Mouse (Mus musculus): ENCODE measurements around the gene Ccdc142. TPM values are rescaled to one million over a fixed set of nuclear protein-coding genes. Genes with fewer than 3 reads are reported as not detected.

The Ccdc142 gene
- total RNA-seq, 1 experiment, result 4.6 TPM

DNA sequence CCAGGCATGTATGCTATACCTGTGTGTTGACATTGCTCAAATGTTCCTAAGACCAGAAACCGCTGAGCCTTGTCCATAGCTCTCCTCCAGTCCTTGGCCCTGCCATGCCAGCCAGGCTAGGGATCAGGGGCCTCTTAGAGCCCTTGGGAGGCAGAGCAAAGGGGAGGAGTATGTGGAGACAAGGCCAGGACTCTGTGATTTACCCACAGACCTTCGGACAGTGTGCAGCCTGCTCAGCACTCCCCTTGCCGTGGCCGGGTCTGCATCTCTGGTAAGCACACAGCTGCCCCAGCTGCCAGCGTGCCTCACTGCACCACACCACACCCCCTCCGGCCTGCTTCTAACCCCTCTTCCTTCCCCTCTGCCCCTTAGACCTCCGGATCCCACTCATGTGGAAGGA is 45.9 kb downstream of the Ccdc142 start:
- Histone ChIP-seq H3K27ac (ENCODE audit: insufficient read depth, low read depth, low read length, poor library complexity, severe bottlenecking) (0 out of 2 replicates have a peak overlapping the region, but pooled peaks have one; percentile 46), H3K36me3 (ENCODE audit: control insufficient read depth, insufficient read depth, low read length, poor library complexity, severe bottlenecking) (no peaks in the 10 kb centered on the region), H3K9me3 (ENCODE audit: control insufficient read depth, insufficient read depth, low read depth, low read length) (no peaks in the 10 kb centered on the region), H3K4me1 (ENCODE audit: control insufficient read depth in 2 of 2, insufficient read depth in 2 of 2, low read length in 2 of 2, poor library complexity in 1 of 2) (peaks cover 1 to 10% of the 10 kb centered on the region in 2 experiments; a peak in 3 of 4 replicates), H3K4me3 (ENCODE audit: insufficient read depth in 1 of 2, low read depth in 1 of 2, low read length in 2 of 2, poor library complexity in 1 of 2, severe bottlenecking in 1 of 2) (peak overlapping the region in 1 of 2 experiments; percentile 8; a peak in 1 of 4 replicates), H3K9ac (ENCODE audit: insufficient read depth, low read depth, low read length, poor library complexity, severe bottlenecking) (peak overlapping the region; percentile 17; the same call in 1 of the 2 replicates)
- in situ Hi-C loops (cut with MboI; ENCODE audit: low sequenced_read_pairs in 2 of 2, unreplicated experiment in 2 of 2), result no loop called here
- TF ChIP-seq CHD2 (IDR thresholded peaks at IDR 0.05; ENCODE audit: low read depth, low read length), result no peak
- DNase-seq (ENCODE audit: low read depth, low spot score), result no peak

DNA sequence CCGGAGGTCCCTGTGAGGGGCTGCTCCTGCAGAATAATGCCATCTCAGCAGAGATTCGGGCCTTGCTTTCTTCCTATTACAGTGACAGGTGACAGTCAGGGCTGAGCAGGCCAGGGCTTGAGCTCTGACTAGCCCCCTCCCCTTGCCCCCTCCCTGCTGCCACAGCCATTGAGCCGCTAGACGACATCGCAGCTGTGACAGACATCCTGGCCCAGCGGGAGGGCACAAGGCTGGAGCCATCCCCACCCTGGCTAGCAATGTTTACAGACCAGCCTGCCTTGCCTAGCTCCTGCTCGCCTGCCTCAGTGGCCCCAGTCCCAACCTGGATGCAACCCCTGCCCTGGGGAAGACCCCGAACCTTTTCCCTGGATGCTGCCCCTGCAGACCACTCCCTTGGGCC is 50.3 kb downstream of the Ccdc142 start:
- Histone ChIP-seq H3K36me3 (ENCODE audit: control insufficient read depth, insufficient read depth, low read length, poor library complexity, severe bottlenecking) (no peaks in the 10 kb centered on the region; the same call in 1 of the 2 replicates), H3K9me3 (ENCODE audit: control insufficient read depth, insufficient read depth, low read depth, low read length) (no peaks in the 10 kb centered on the region), H3K9ac (ENCODE audit: insufficient read depth, low read depth, low read length, poor library complexity, severe bottlenecking) (no peak overlapping the region), H3K4me1 (ENCODE audit: control insufficient read depth in 2 of 2, insufficient read depth in 2 of 2, low read length in 2 of 2, poor library complexity in 1 of 2) (peaks cover 0 to 8% of the 10 kb centered on the region in 2 experiments; a peak in 2 of 4 replicates), H3K27ac (ENCODE audit: insufficient read depth, low read depth, low read length, poor library complexity, severe bottlenecking) (no peak overlapping the region), H3K4me3 (ENCODE audit: insufficient read depth in 1 of 2, low read depth in 1 of 2, low read length in 2 of 2, poor library complexity in 1 of 2, severe bottlenecking in 1 of 2) (no peak overlapping the region)
- no peak for DNase-seq (ENCODE audit: low read depth, low spot score)
- no peak for TF ChIP-seq ZNF384 (IDR thresholded peaks at IDR 0.05; ENCODE audit: low read depth, low read length)
- TF ChIP-seq MAFK (IDR thresholded peaks at IDR 0.05; ENCODE audit: insufficient read depth, low read depth, low read length), result no peak
- TF ChIP-seq HCFC1 (IDR thresholded peaks at IDR 0.05; ENCODE audit: borderline replicate concordance, insufficient read depth, low read length), result no peak
- no peak for TF ChIP-seq ZC3H11A (IDR thresholded peaks at IDR 0.05; ENCODE audit: borderline replicate concordance, low read depth, low read length)
- TF ChIP-seq CHD2 (IDR thresholded peaks at IDR 0.05; ENCODE audit: low read depth, low read length), result no peak
- in situ Hi-C loops (cut with MboI; ENCODE audit: low sequenced_read_pairs in 2 of 2, unreplicated experiment in 2 of 2), result no loop called here

DNA sequence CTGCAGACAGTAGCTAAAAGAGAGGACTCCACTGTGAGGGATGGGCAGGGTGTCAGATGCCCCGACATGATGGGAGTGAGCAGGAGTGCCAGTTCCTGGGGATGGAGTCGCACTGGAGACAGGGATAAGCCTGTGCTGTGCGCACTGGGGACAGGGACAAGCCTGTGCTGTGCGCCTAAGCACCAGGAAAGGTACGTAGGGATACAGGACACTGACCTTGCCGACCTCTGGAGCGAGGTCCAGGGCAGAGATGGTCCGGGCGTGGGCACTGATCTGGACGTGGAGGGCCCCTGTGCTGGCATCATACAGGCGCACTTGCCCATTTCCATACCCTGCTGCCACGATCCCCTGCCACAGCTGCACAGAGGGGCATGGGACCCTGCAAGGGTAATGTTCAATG is 51.6 kb downstream of the Ccdc142 start:
- no peak overlapping the region for H3K9ac ChIP-seq (ENCODE audit: insufficient read depth, low read depth, low read length, poor library complexity, severe bottlenecking)
- H3K4me1 ChIP-seq (ENCODE audit: control insufficient read depth in 2 of 2, insufficient read depth in 2 of 2, low read length in 2 of 2, poor library complexity in 1 of 2), result peaks cover 0 to 2% of the 10 kb centered on the region in 2 experiments; a peak in 2 of 4 replicates
- no peak overlapping the region for H3K27ac ChIP-seq (ENCODE audit: insufficient read depth, low read depth, low read length, poor library complexity, severe bottlenecking)
- TF ChIP-seq ZNF384 (IDR thresholded peaks at IDR 0.05; ENCODE audit: low read depth, low read length) (no peak), CHD2 (IDR thresholded peaks at IDR 0.05; ENCODE audit: low read depth, low read length) (no peak), ZC3H11A (IDR thresholded peaks at IDR 0.05; ENCODE audit: borderline replicate concordance, low read depth, low read length) (no peak), MAFK (IDR thresholded peaks at IDR 0.05; ENCODE audit: insufficient read depth, low read depth, low read length) (no peak), HCFC1 (IDR thresholded peaks at IDR 0.05; ENCODE audit: borderline replicate concordance, insufficient read depth, low read length) (no peak)
- no peaks in the 10 kb centered on the region for H3K9me3 ChIP-seq (ENCODE audit: control insufficient read depth, insufficient read depth, low read depth, low read length)
- no peak for DNase-seq (ENCODE audit: low read depth, low spot score)
- no peak overlapping the region for H3K4me3 ChIP-seq (ENCODE audit: insufficient read depth in 1 of 2, low read depth in 1 of 2, low read length in 2 of 2, poor library complexity in 1 of 2, severe bottlenecking in 1 of 2)
- no peaks in the 10 kb centered on the region; the same call in 1 of the 2 replicates for H3K36me3 ChIP-seq (ENCODE audit: control insufficient read depth, insufficient read depth, low read length, poor library complexity, severe bottlenecking)
- in situ Hi-C loops (cut with MboI; ENCODE audit: low sequenced_read_pairs in 2 of 2, unreplicated experiment in 2 of 2), result no loop called here

DNA sequence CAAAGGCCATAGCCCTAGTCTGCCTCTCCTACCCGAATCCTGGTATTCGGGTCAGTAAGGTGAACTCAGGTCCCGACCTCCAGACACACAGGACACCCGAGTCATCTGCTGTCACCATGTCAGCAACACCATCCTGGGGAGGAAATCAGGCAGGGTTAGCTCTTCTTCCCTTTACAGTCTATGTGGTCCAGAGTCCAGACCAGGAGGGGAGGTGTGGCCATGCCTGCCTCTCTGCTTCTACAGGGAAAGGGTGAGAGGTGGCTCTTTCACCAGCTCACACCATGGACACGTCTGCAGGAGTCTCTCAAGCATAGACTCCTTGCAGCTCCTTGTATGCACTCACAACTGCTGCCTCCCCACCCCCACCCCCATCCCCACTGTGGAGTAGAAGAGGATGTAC is 52.1 kb downstream of the Ccdc142 start:
- H3K36me3 ChIP-seq (ENCODE audit: control insufficient read depth, insufficient read depth, low read length, poor library complexity, severe bottlenecking), result no peaks in the 10 kb centered on the region; the same call in 1 of the 2 replicates
- in situ Hi-C loops (cut with MboI; ENCODE audit: low sequenced_read_pairs in 2 of 2, unreplicated experiment in 2 of 2), result no loop called here
- no peak overlapping the region for H3K9ac ChIP-seq (ENCODE audit: insufficient read depth, low read depth, low read length, poor library complexity, severe bottlenecking)
- TF ChIP-seq CHD2 (IDR thresholded peaks at IDR 0.05; ENCODE audit: low read depth, low read length) (no peak), HCFC1 (IDR thresholded peaks at IDR 0.05; ENCODE audit: borderline replicate concordance, insufficient read depth, low read length) (no peak), ZC3H11A (IDR thresholded peaks at IDR 0.05; ENCODE audit: borderline replicate concordance, low read depth, low read length) (no peak), MAFK (IDR thresholded peaks at IDR 0.05; ENCODE audit: insufficient read depth, low read depth, low read length) (no peak), ZNF384 (IDR thresholded peaks at IDR 0.05; ENCODE audit: low read depth, low read length) (no peak)
- no peak overlapping the region for H3K4me3 ChIP-seq (ENCODE audit: insufficient read depth in 1 of 2, low read depth in 1 of 2, low read length in 2 of 2, poor library complexity in 1 of 2, severe bottlenecking in 1 of 2)
- H3K9me3 ChIP-seq (ENCODE audit: control insufficient read depth, insufficient read depth, low read depth, low read length), result no peaks in the 10 kb centered on the region
- H3K4me1 ChIP-seq (ENCODE audit: control insufficient read depth in 2 of 2, insufficient read depth in 2 of 2, low read length in 2 of 2, poor library complexity in 1 of 2), result peaks cover 0 to 2% of the 10 kb centered on the region in 2 experiments; a peak in 2 of 4 replicates
- H3K27ac ChIP-seq (ENCODE audit: insufficient read depth, low read depth, low read length, poor library complexity, severe bottlenecking), result no peak overlapping the region
- no peak for DNase-seq (ENCODE audit: low read depth, low spot score)
